Mouse (Mus musculus) cerebellum, postnatal 25 days (tissue): ENCODE data around the gene Lfng.

Experiments used
- DNase-seq, 2 experiments: peaks; one replicate each; pipeline ENCODE4 v3.0.0; 2021; ENCODE audit warnings: mixed read lengths in 2 of 2

Lfng gene

GRCm38 (mm10) chr5:140607001-140607835 lies at the start of gene Lfng:
Gene Lfng (plus strand): TSS chr5:140607320.
- DNase-seq, result peak; percentile 45 to 65

- no peak for DNase-seq
Measured at GRCm38 (mm10) chr5:140562601-140563000, 44.5 kb upstream of the Lfng start.

GRCm38 (mm10) chr5:140564896-140565295 lies 42.2 kb upstream of the Lfng start, which contains the start of gene Grifin:
Gene Grifin (minus strand): TSS chr5:140565071.
- no peak for DNase-seq

DNA sequence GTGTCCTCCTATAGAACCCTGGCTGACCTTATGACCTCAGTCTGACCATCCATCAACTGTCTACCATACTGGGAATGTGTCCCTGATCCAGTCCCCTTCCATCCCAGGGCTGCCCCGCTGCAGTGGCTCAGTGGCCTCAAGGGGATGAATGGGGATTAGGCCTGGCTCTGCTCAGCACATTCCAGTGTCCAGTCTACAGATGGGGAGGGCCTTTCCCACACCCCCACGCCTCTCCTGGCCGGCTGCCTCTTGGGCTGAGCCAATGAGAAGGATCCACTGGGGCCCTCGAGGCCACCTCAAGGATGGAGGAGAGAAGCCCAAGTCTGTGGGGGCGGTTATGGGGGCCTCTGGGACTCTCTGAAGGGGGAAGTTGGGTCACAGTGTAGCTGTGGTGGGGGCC lies 41.7 kb upstream of the Lfng start:
- peak in 1 of 2 experiments; percentile 28 for DNase-seq

GRCm38 (mm10) chr5:140565856-140566255 lies 41.3 kb upstream of the Lfng start:
- DNase-seq, result peak; percentile 26 to 42

- DNase-seq, result no peak
Measured at GRCm38 (mm10) chr5:140566271-140566670, 40.8 kb upstream of the Lfng start.

DNA sequence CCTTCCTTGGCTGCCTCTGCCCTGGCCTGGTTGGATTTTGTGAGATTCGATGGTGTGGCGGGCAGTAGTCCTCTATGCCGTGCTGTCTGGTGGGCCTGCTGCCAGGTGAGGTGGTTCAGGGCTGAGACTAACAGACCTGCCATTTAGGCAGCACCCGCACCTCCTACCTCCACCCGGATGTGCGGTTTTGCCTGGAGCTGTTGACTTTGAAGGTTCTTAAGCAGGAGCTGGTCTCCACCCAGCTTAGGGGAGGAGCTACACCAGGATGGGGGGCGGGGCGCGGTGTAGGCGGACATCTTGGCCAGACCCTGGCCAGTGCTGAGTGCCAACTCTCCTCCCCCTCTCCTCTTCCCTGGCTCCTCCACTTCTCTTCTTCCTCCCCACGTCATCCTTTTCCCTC lies 39.8 kb upstream of the Lfng start:
- peak; percentile 18 to 45 for DNase-seq

DNA sequence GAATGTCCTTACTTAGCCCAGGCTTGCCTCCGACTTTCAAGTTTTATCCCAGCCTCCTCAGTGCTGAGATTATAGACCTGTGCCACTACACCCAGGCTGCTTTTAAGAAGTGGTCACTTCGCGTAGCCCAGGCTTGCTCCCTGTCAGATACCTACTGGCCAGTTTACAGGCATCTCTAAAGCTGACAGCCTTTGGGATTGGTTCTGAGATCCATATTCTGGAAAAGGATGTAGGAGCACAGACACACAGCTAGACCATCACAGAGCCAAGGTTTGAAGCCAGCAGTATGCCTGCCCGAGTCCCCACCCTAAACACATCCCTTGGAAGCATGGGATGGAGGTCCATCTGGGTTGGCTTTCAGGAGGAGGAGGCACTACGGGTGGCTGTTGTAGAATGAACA lies 39.4 kb upstream of the Lfng start:
- DNase-seq, result no peak

GRCm38 (mm10) chr5:140568321-140568970 lies 38.7 kb upstream of the Lfng start:
- DNase-seq, result peak; percentile 65 to 77

- DNase-seq, result no peak
Measured at GRCm38 (mm10) chr5:140569032-140569595, 38.0 kb upstream of the Lfng start.

- DNase-seq, result no peak
Measured at GRCm38 (mm10) chr5:140570223-140570870, 36.8 kb upstream of the Lfng start.

DNA sequence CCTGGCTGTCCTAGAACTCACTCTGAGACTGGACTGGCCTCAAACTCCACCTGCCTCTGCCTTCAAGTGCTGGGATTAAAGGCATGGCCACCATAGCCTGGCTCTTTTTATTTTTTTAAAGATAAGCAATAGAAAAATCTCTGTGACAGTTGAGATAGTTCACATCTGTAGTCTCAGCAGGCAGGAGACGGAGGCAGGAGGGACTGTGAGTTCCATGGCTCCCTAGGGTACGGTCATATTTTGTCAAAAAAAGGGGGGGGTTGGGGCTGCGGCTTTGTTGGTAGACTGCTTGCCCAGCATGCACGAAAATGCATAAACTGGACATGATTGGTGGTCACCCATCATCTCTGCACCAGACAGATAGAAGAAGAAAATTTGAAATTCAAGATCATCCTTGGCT lies 35.9 kb upstream of the Lfng start:
- no peak for DNase-seq

DNA sequence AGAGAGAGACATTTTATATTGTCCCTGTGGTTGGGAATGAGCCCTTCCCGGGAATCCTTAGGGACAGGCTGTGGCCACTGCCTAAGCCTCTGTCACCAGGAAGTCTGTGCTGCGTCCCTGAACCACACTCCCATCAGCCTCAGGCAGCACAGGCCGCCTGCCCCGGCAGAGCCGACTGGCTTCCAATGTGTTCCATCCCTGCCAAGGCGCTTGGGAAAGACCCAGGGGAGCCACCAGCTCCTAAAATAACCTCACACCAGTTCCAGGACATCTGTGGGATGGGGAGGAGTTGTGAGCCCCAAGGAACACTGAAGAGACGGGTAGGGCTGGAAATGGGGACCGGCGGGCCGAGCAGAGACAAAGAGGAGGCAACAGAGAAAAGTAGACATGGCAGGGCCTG lies 35.4 kb upstream of the Lfng start:
- peak in 1 of 2 experiments; percentile 42 for DNase-seq

DNA sequence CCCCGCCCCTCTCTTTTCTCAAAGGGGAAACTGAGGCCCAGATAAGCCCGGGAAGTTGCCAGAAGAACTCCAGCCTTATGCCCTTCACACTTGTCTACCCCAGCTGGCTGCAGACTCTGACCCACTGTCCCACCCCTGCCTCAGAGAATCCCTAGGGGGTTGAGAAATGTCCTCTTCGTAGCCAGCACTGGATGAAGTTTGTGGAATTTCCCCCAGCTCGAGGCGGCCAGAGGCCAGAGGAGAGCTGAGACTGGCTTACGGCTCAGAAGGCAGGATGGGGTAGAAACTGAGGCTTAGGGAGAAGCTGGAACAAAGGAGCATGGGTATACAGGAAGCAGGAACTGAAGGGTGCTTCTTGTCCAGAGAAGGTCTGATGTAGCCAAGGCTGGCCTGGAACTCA lies 34.5 kb upstream of the Lfng start:
- no peak for DNase-seq

DNA sequence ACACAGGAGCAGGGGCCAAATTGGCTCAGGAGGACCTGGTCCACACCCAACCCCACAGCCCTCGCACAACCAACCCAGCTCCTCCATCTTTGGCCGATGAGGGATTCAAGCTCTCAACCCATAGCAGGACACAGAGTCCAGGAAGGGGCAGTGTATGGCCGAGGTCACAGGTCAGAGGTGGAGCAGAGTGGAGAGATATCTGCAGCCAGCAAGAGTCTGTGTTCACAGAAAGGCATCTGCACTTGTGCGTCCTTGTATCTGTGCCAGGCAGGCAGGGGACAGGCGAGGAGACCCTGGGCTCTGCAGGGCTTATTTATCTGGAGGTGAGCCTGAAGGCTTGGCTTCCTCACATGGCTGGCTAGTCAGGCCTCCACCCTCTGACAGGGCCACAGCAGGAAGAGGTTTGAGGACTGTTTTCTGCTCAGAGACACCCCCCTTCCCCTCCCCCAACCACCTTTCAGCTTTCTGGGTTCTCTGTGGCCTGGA lies 31.7 kb upstream of the Lfng start:
- no peak for DNase-seq

DNA sequence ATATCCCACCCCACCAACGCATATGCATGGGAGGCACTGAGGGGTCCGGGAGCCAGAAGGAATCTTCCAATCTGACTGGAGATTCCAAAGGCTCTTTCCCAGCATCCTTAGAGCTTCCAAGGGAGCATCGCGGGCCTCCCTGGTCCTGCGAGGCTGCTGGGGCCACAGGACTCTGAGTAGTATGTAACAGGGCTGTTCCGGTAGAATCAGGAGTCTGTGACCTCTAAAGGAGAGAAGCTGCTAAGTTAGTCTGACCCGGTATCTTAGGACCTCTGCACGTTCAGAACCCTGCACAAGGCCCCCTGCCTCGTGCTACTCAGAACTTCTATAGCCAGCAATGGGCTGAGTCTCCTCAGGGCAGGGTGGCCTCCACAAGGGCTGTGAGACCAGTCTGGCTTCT lies 27.9 kb upstream of the Lfng start:
- no peak for DNase-seq

DNA sequence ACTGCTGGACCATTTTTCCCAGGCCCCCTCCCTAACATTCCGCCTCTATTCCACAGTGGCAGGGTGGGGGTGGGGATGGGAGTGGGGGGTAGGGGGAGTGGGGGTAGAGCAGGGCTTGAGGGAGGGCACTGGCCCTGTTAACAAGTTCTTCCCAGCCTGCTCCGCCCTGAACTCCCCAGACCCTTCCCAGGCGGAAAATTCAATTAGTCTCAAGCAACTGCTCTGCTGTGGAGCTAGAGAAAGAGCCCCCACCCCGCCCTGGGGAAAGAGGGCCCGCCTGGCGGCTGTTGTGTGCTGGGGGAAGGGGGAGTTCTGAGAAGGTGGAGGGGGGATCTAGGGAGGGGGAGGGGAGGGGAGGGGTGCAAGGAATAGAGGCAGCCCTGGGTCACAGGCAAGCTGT lies 27.3 kb upstream of the Lfng start:
- DNase-seq, result no peak

- DNase-seq, result no peak
Measured at GRCm38 (mm10) chr5:140581569-140581968, 25.6 kb upstream of the Lfng start.

DNA sequence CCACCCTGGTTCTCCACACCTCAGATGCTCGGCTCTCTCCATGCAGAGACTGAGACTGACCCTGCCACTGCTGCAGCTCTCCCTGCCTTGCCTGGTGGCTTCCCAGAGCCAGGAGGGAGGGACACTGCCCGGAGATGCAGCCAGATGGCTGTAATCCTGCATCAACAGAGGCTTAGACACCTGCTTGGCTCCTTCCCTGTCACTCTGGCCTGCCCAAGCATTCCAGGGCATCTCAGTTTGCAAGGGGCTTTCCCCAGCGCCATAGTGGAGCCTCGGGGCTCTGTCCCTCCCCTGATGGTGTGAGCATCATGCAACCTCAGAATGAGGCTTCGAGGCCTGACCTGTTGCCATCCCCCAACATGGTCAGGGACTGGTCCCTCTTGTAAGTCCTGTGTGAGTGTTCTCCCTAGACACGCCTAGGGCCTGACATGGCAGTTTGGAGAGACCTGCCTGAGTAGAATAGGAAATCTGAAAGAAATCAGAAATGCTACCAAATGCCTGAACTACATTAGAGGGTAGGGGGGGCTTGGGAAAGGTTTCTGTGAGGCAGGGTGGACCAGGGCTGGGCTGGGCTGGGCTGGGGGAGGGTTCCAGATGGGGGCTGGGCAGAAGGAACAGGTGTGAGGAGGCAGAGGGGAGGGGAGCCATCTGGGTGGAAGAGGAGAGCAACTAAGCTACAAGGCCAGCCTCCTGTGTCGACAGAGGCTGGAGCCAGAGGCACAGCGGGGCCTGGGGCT lies 24.0 kb upstream of the Lfng start:
- no peak for DNase-seq

- DNase-seq, result no peak
Measured at GRCm38 (mm10) chr5:140583732-140584368, 23.3 kb upstream of the Lfng start.

GRCm38 (mm10) chr5:140589082-140589774 lies 17.9 kb upstream of the Lfng start:
- no peak for DNase-seq
